Mouse (Mus musculus): ENCODE measurements around the gene Mrps35.
A peak's percentile ranks its signal among the peaks of the same experiment; 100 is the strongest.

The Mrps35 gene

GRCm38 (mm10) chr6:147030096-147030885 lies 12.3 kb upstream of the Mrps35 start:
- no peak for DNase-seq

- no peak for DNase-seq
Measured at GRCm38 (mm10) chr6:147032303-147032925, 10.2 kb upstream of the Mrps35 start, which contains the start of gene Rep15. Rep15 (plus strand) TSS chr6:147032584.

GRCm38 (mm10) chr6:147043633-147044032 lies 1.1 kb downstream of the Mrps35 start:
- no peak for DNase-seq

DNA sequence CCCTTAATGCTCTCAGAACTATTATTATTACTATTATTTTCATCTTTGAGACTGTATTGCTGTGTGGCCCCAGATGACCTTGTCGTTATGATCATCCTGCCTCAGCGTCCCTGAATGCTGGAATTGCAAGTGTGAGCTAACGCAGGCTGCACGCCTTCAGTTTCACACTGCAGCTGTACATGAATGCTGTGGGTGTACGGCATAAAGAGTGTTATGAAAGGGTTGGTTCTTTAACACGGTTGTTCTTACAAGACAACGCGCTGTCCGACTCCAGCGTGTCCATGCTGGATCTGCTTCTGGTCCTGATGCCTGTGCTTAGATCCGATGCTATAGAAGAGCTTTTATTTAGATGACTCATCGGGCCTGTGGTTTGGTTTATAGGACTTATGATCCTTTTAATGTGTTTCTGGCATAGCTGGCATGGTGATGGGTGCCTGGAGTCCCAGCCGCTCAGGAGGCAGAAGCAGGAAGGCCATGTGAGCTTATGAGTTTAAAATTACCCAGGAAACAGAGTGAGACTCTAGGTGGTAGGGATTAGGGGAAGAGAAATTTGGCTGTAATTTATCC lies 6.8 kb downstream of the Mrps35 start:
- no peak for DNase-seq

DNA sequence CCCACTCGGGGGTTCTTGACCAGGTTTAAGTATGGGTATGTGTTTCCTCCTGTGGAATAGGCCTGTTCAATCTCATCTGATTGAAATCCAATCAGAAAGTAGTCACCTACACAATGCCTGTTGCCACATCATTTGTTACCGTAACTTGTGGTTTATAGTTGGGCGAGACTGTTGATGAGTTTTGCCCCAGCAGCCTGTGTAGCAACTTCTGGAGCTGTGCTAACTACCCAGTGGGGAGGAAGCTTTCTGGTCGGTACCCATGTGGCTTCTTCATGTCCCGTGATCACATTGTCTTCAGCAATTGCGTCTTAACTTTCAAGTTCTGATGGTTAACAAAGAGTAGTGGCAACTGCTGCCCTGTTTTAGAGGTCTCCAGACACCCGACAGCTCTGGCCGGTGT lies 9.1 kb downstream of the Mrps35 start:
- no peak for DNase-seq

GRCm38 (mm10) chr6:147052440-147052839 lies 9.9 kb downstream of the Mrps35 start:
- no peak for DNase-seq

GRCm38 (mm10) chr6:147053785-147054646 lies 11.5 kb downstream of the Mrps35 start:
- DNase-seq: peak; percentile 27

- DNase-seq: no peak
Measured at GRCm38 (mm10) chr6:147055374-147055977, 12.9 kb downstream of the Mrps35 start.

GRCm38 (mm10) chr6:147059326-147059725 lies 16.8 kb downstream of the Mrps35 start:
- peak; percentile 14 for DNase-seq

- no peak for DNase-seq
Measured at GRCm38 (mm10) chr6:147061630-147062029, 19.1 kb downstream of the Mrps35 start.

GRCm38 (mm10) chr6:147062034-147062433 lies 19.5 kb downstream of the Mrps35 start:
- DNase-seq: no peak

DNA sequence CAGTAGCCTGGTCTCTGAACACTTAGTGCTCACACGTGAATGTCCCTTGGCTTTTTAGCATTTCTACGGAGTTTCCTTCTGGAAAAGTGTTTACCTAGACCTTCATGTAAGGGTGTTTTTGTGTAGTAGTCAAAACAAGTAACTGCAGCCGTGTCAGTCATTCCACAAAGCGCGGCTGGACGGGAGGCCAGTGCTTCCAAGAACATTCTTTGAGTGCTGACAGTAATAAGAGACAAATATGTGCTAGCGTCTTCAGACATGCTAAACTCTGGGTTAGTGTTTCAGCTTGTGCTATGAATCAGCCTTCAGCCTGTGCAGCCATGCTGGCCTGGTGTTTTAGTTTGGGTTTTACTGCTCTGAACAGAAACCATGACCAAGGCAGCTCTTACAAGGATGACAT lies 20.1 kb downstream of the Mrps35 start:
- no peak for DNase-seq

DNA sequence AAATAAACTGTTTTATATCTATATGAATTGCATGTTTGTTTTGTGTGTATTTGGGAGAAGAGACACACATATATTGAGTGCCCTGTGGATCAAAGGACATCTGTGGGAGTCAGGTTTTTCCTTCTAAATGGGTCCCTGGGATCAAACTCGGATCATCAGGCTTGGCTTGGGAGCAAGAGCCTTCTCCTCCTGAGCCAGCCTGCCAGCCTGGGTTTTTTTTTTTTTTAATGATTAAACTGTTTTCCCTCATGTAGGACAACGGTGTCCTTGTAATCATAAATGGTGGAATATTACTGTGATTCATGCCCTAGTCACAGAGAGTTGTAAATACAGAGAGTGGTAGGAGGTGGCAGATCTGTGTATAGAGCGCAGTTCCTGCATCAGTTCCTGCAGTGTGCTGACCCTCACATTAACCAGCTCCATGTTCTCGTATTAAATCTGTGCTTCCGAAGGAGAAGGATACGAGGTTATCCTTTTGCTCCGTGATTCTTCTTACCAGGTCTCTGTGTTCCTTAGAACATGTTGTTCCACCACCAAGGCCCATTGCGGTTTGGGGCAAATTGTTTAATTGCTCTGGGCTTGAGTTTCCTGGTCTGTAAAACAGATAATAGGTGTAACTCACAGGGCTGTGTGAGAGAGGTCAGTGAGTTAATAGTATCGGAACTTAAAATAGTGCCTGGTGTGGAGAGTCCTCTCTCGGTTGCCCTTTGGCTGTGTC lies 21.8 kb downstream of the Mrps35 start:
- DNase-seq: peak; percentile 21

DNA sequence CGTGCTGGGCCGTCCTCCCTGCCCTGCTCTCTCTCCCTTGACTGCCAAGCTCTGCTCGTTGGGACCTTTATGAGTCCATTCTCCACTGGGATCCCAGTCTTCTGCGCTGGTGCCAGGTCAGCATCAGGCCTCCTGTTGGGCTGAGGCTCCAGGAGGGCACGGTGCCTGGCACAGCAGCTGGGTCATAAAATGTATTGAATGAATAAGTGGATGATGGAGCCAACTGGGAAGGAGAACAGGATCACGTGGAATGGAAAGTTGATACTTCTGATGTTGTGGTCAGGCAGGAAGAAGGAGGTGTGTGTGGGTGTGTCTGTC lies 22.3 kb downstream of the Mrps35 start:
- DNase-seq: peak; percentile 73

DNA sequence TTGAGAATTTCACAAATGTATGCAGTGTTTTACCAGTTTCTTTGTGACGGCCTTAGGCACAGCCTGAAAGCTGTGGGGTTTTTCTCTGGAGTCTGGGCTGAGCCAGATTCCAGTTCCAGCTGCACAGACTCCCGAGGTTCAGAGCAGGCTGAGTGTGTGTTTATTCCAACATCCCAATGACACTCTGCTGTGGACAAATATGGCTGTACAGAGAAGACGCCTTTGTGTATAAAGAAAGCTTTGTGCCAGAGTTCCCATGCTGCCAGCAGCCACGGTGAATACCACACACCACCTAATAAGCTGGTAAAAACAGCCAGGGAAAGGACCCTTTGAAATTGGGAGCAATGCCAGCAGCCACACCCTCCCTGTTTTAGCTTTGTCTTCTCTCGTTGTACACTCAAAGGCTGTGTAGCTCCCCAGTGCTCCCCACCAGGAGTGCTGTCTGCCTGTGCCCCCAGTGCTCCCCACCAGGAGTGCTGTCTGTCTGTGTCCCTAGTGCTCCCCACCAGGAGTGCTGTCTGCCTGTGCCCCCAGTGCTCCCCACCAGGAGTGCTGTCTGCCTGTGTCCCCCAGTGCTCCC lies 33.3 kb downstream of the Mrps35 start:
- DNase-seq: no peak

DNA sequence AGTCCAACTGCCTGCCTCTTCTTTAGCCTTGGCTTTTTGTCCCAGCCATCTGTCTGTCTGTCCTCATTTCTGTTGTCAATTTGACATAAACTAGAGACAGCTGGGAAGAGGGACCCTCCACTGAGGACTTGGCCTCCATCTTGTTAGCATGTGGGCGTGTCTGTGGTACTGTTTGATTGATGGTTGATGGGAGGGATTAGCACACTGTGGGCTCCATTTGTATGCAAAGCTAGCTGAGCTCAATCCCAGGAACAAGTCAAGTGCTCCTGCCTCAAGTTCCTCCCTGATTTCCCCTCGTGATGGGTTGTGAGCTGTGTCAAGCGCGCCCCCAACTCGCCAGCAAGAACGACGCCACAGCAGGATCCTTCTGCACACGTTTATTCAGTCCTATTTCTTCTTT lies 34.3 kb downstream of the Mrps35 start:
- no peak for DNase-seq

GRCm38 (mm10) chr6:147079919-147080318 lies 37.4 kb downstream of the Mrps35 start:
- DNase-seq: no peak

DNA sequence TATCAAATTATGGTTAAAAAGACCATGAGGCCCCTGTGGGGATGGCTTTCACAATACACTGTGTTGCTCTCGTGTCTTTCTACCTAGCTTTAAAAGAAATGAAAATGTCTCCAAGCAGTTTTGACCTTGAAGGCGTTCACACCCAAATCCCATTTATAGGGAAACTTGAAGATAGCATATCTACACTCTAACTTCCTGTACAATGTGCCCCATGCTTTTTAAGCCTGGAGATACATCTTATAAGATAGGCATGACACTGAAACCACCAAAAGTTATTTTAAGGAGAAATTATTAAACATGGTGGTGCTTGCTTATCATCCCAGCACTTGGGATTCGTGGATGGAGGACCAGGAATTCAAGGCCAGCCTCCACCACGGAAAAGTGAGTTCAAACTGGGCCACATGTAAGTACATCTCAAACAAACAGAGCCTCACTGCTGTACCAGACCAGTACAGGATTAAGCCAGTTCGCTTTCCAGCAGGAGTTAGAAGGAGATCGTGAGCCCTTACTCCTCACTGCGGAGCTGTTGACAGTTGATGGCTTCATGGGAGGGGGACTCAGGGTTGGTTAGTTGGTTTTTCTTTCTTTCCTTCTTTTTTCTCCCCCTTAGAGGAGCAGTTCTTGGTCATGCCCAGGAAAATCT lies 43.0 kb downstream of the Mrps35 start:
- DNase-seq: no peak

GRCm38 (mm10) chr6:147086594-147087225 lies 44.1 kb downstream of the Mrps35 start, which contains the start of gene Mansc4:
Mansc4 (minus strand) TSS chr6:147087032.
- peak; percentile 75 for DNase-seq

DNA sequence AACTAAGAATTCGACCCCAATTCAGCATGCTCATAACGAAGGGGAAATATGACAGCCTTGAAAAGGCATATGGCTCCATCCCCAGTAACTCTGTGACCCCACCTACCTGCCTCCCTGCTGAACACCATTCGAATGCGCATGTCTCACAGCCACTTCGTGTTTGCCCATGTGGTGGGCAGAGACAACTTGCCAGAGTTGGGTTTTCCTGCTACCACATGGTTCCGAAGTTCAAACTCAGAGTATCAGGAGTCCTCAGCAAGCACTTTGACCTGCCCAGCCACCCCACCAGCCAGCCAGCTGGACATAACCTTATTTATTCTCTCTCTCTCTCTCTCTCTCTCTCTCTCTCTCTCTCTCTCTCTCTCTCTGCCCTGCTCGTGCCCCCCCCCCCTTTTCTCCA lies 45.2 kb downstream of the Mrps35 start:
- peak; percentile 84 for DNase-seq

- DNase-seq: no peak
Measured at GRCm38 (mm10) chr6:147088517-147088916, 46.0 kb downstream of the Mrps35 start.
